Mouse (Mus musculus): ENCODE results near the gene Peg10. TPM values are rescaled to one million over a fixed set of nuclear protein-coding genes. Genes with fewer than 3 reads are reported as not detected.

Gene Peg10
- total and polyA plus RNA-seq, 3 experiments = not detected

DNA sequence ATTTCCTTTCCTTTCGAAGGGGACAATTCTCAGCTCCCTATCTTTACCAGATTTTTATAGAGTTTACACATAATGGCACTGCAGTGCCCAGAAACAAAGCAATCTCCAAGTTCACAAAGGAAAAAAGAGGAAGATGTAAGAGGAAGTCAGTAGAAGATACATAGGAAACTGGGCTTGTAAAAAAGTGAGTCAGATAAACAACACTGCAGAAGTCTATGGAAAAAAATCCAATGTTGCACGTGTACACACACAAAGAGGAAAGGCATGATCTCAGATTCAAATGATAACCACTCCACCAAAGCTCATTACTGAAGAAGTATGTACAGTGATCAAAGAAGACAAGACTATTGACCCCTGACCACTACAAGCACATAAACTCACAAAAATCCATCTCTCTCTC is 51.3 kb downstream of the Peg10 start:
- Histone ChIP-seq H3K79me2 (replicated peaks; ENCODE audit: control insufficient read depth, extremely low read depth, insufficient read depth, poor library complexity, severe bottlenecking) (no peaks in the 10 kb centered on the region), H3K9me3 (replicated peaks; ENCODE audit: low read length) (no peaks in the 10 kb centered on the region), H3K4me2 (ENCODE audit: insufficient read depth, low read depth, poor library complexity, severe bottlenecking) (no peak overlapping the region), H3K27ac (ENCODE audit: insufficient read depth, low read depth) (no peak overlapping the region), H3K9ac (ENCODE audit: insufficient read depth, low read depth) (no peak overlapping the region), H3K4me3 (replicated peaks in 1 of 3; ENCODE audit: low read depth in 2 of 3, low read length in 2 of 3, poor library complexity in 1 of 3) (no peak overlapping the region), H3K4me1 (ENCODE audit: control insufficient read depth in 1 of 2, insufficient read depth in 2 of 2) (peaks cover 0 to 10% of the 10 kb centered on the region in 2 experiments; a peak in 2 of 4 replicates), H3K36me3 (replicated peaks in 1 of 2; ENCODE audit: control insufficient read depth in 1 of 2, insufficient read depth in 1 of 2, low read length in 1 of 2) (no peaks in the 10 kb centered on the region), H3K27me3 (replicated peaks) (no peaks in the 10 kb centered on the region)
- DNase-seq (ENCODE audit: extremely low read depth) = peak; percentile 17
- TF ChIP-seq NRF1 (IDR thresholded peaks at IDR 0.05; ENCODE audit: low read depth, low read length) = no peak
- TF ChIP-seq BHLHE40 (IDR thresholded peaks at IDR 0.05; ENCODE audit: low read depth, low read length) = peak; percentile 62
- no peak for TF ChIP-seq SMC3 (IDR thresholded peaks at IDR 0.05; ENCODE audit: low read depth, low read length)
- dilution Hi-C loops (cut with MboI; ENCODE audit: extremely low pct_ligation_motif_present, extremely low pct_unique_long_range_greater_than_20kb, low sequenced_read_pairs) = no loop called here
- in situ Hi-C loops (cut with MboI; ENCODE audit: low pct_ligation_motif_present, low pct_unique_long_range_greater_than_20kb, low sequenced_read_pairs) = no loop called here

DNA sequence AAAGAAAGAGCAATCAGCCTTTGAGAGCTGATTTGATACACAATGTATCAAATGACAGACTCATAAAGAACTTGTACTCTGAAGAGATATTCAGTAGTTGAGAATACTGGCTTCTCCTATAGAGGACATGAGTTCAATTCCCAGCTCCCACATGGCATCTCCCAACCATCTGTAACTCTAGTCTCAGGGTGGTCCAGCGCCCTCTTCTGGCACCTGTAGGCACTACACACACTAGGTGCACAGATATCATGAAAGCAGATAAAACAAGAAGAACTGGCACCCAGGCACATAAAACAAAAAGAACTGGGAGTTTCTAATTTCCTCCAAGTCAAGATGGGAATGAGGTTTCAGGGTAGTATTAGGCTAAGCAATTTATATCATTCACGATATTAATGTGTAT is 52.3 kb downstream of the Peg10 start:
- in situ Hi-C loops (cut with MboI; ENCODE audit: low pct_ligation_motif_present, low pct_unique_long_range_greater_than_20kb, low sequenced_read_pairs) = no loop called here
- dilution Hi-C loops (cut with MboI; ENCODE audit: extremely low pct_ligation_motif_present, extremely low pct_unique_long_range_greater_than_20kb, low sequenced_read_pairs) = no loop called here
- peak in 1 of 2 experiments; percentile 18; a peak in 1 of 4 replicates for TF ChIP-seq CTCF (conservative IDR thresholded peaks at IDR 0.05 in 1 of 2, IDR thresholded peaks at IDR 0.05 in 1 of 2; ENCODE audit: low read depth in 2 of 2, low read length in 2 of 2)
- TF ChIP-seq MAX (IDR thresholded peaks at IDR 0.05; ENCODE audit: low read length) = no peak
- H3K4me3 ChIP-seq (replicated peaks in 1 of 3; ENCODE audit: low read depth in 2 of 3, low read length in 2 of 3, poor library complexity in 1 of 3) = no peak overlapping the region
- no peak overlapping the region for H3K9ac ChIP-seq (ENCODE audit: insufficient read depth, low read depth)
- H3K27ac ChIP-seq (ENCODE audit: insufficient read depth, low read depth) = no peak overlapping the region
- no peak for DNase-seq (ENCODE audit: extremely low read depth)
- no peaks in the 10 kb centered on the region for H3K36me3 ChIP-seq (replicated peaks in 1 of 2; ENCODE audit: control insufficient read depth in 1 of 2, insufficient read depth in 1 of 2, low read length in 1 of 2)
- H3K4me1 ChIP-seq (ENCODE audit: control insufficient read depth in 1 of 2, insufficient read depth in 2 of 2) = peaks cover 0 to 10% of the 10 kb centered on the region in 2 experiments; a peak in 2 of 4 replicates
- H3K4me2 ChIP-seq (ENCODE audit: insufficient read depth, low read depth, poor library complexity, severe bottlenecking) = no peak overlapping the region
- no peaks in the 10 kb centered on the region for H3K79me2 ChIP-seq (replicated peaks; ENCODE audit: control insufficient read depth, extremely low read depth, insufficient read depth, poor library complexity, severe bottlenecking)
- no peaks in the 10 kb centered on the region for H3K9me3 ChIP-seq (replicated peaks; ENCODE audit: low read length)
- no peaks in the 10 kb centered on the region for H3K27me3 ChIP-seq (replicated peaks)

DNA sequence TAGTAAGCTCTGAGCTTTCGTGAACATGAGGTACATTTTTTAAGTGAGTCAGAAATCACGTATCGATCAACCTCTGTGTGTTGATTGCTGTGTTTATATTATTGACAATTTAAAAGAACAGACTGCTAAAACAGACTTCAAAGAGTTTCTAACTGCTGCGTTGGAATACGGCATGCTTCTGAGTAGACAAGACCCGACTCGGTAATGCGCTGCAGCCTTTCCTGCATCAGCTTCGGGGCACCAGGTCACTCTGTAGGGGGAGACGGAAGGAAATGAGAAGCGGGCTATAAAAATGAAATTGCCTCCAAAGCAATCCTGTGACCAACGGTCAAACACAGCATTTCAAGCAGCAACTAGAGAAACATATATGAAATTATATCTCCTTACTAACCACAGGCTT is 59.9 kb downstream of the Peg10 start:
- no peak for DNase-seq (ENCODE audit: extremely low read depth)
- Histone ChIP-seq H3K27me3 (replicated peaks) (no peaks in the 10 kb centered on the region), H3K9ac (ENCODE audit: insufficient read depth, low read depth) (no peak overlapping the region), H3K36me3 (replicated peaks in 1 of 2; ENCODE audit: control insufficient read depth in 1 of 2, insufficient read depth in 1 of 2, low read length in 1 of 2) (no peaks in the 10 kb centered on the region), H3K27ac (ENCODE audit: insufficient read depth, low read depth) (no peak overlapping the region), H3K4me1 (ENCODE audit: control insufficient read depth in 1 of 2, insufficient read depth in 2 of 2) (peaks cover 5 to 11% of the 10 kb centered on the region in 2 experiments; a peak in 3 of 4 replicates), H3K79me2 (replicated peaks; ENCODE audit: control insufficient read depth, extremely low read depth, insufficient read depth, poor library complexity, severe bottlenecking) (no peaks in the 10 kb centered on the region), H3K4me2 (ENCODE audit: insufficient read depth, low read depth, poor library complexity, severe bottlenecking) (no peak overlapping the region), H3K4me3 (replicated peaks in 1 of 3; ENCODE audit: low read depth in 2 of 3, low read length in 2 of 3, poor library complexity in 1 of 3) (no peak overlapping the region), H3K9me3 (replicated peaks; ENCODE audit: low read length) (no peaks in the 10 kb centered on the region)
- dilution Hi-C loops (cut with MboI; ENCODE audit: extremely low pct_ligation_motif_present, extremely low pct_unique_long_range_greater_than_20kb, low sequenced_read_pairs) = no loop called here
- in situ Hi-C loops (cut with MboI; ENCODE audit: low pct_ligation_motif_present, low pct_unique_long_range_greater_than_20kb, low sequenced_read_pairs) = no loop called here
- TF ChIP-seq MEF2A (IDR thresholded peaks at IDR 0.05; ENCODE audit: borderline replicate concordance, low read depth, low read length) (no peak), ZMIZ1 (IDR thresholded peaks at IDR 0.05; ENCODE audit: low read depth, low read length) (no peak), E2F4 (IDR thresholded peaks at IDR 0.05; ENCODE audit: insufficient replicate concordance, low read depth, low read length) (no peak), ZKSCAN1 (IDR thresholded peaks at IDR 0.05; ENCODE audit: borderline replicate concordance, low read depth, low read length) (no peak), ZC3H11A (IDR thresholded peaks at IDR 0.05; ENCODE audit: low read depth, low read length) (no peak), KAT2A (IDR thresholded peaks at IDR 0.05; ENCODE audit: insufficient replicate concordance, low read length) (no peak), CHD1 (IDR thresholded peaks at IDR 0.05; ENCODE audit: low read depth, low read length) (no peak), MYC (IDR thresholded peaks at IDR 0.05; ENCODE audit: low read depth, low read length) (no peak), NRF1 (IDR thresholded peaks at IDR 0.05; ENCODE audit: low read depth, low read length) (no peak), JUND (conservative IDR thresholded peaks at IDR 0.05; ENCODE audit: low read depth, low read length) (no peak), HCFC1 (IDR thresholded peaks at IDR 0.05; ENCODE audit: low read depth, low read length) (no peak), USF2 (conservative IDR thresholded peaks at IDR 0.05; ENCODE audit: low read depth, low read length) (no peak), MAFK (IDR thresholded peaks at IDR 0.05; ENCODE audit: insufficient replicate concordance, low read length) (no peak), IRF4 (IDR thresholded peaks at IDR 0.05; ENCODE audit: low read depth, low read length) (no peak), POLR2A (IDR thresholded peaks at IDR 0.05; ENCODE audit: low read depth, low read length) (no peak), GABPA (IDR thresholded peaks at IDR 0.05; ENCODE audit: insufficient replicate concordance, low read depth, low read length) (no peak)
